Mouse (Mus musculus): ENCODE results near the gene Gpr132. TPM values are rescaled to one million over a fixed set of nuclear protein-coding genes. Genes with fewer than 3 reads are reported as not detected.

The Gpr132 gene
- polyA plus RNA-seq, 1 experiment from 2014 or later, result 0.19 TPM

- Histone ChIP-seq H3K4me1 (replicated peaks) (peaks cover 37% of the 10 kb centered on the region), H3K4me3 (peak overlapping the region; percentile 86), H3K9me3 (replicated peaks) (no peaks in the 10 kb centered on the region), H3K9ac (peak overlapping the region; percentile 73), H3K27me3 (no peaks in the 10 kb centered on the region), H3K27ac (no peak overlapping the region), H3K36me3 (peaks cover 19% of the 10 kb centered on the region), H3K4me2 (peak overlapping the region; percentile 79)
- WGBS, result 77% methylated on average over 3 of the region's 3 CpGs
- no peak for ATAC-seq (replicated peaks; ENCODE audit: insufficient number of reproducible peaks, insufficient read depth, low FRiP score, low read depth)
Measured at GRCm38 (mm10) chr12:112830570-112830969, 37.5 kb downstream of the Gpr132 start.

GRCm38 (mm10) chr12:112830141-112830540, 37.9 kb downstream of the Gpr132 start:
- no peak for ATAC-seq (replicated peaks; ENCODE audit: insufficient number of reproducible peaks, insufficient read depth, low FRiP score, low read depth)
- H3K4me3 ChIP-seq, result peak overlapping the region; percentile 86
- H3K9me3 ChIP-seq (replicated peaks), result no peaks in the 10 kb centered on the region
- peak overlapping the region; percentile 73 for H3K9ac ChIP-seq
- peaks cover 19% of the 10 kb centered on the region for H3K36me3 ChIP-seq
- H3K27ac ChIP-seq, result peak overlapping the region; percentile 82
- no peaks in the 10 kb centered on the region for H3K27me3 ChIP-seq
- peak overlapping the region; percentile 79 for H3K4me2 ChIP-seq
- WGBS, result 8% methylated on average over 2 of the region's 2 CpGs
- peaks cover 40% of the 10 kb centered on the region for H3K4me1 ChIP-seq (replicated peaks)

- no peaks in the 10 kb centered on the region for H3K27me3 ChIP-seq
- peaks cover 19% of the 10 kb centered on the region for H3K36me3 ChIP-seq
- H3K4me1 ChIP-seq (replicated peaks), result peaks cover 48% of the 10 kb centered on the region
- peak within 1 kb of the TSS; percentile 86 for H3K4me3 ChIP-seq
- H3K4me2 ChIP-seq, result peak within 1 kb of the TSS; percentile 79
- peak within 1 kb of the TSS; percentile 91 for H3K9ac ChIP-seq
- peak within 1 kb of the TSS; percentile 94 for H3K27ac ChIP-seq
- under 1% methylated on average over 61 of the region's 72 CpGs for WGBS
- ATAC-seq (replicated peaks; ENCODE audit: insufficient number of reproducible peaks, insufficient read depth, low FRiP score, low read depth), result peak; percentile 96
- H3K9me3 ChIP-seq (replicated peaks), result no peaks in the 10 kb centered on the region
Measured at GRCm38 (mm10) chr12:112829244-112829864, 38.7 kb downstream of the Gpr132 start, which contains the start of gene Cdca4. Cdca4 (minus strand) TSS chr12:112829423.

- Histone ChIP-seq H3K9me3 (replicated peaks) (no peaks in the 10 kb centered on the region), H3K4me1 (replicated peaks) (peaks cover 54% of the 10 kb centered on the region), H3K36me3 (peaks cover 19% of the 10 kb centered on the region), H3K27me3 (no peaks in the 10 kb centered on the region), H3K4me3 (peak overlapping the region; percentile 86), H3K9ac (peak overlapping the region; percentile 91), H3K27ac (peak overlapping the region; percentile 94), H3K4me2 (peak overlapping the region; percentile 74)
- ATAC-seq (replicated peaks; ENCODE audit: insufficient number of reproducible peaks, insufficient read depth, low FRiP score, low read depth), result peak; percentile 79
- WGBS, result under 1% methylated on average over 51 of the region's 51 CpGs
Measured at GRCm38 (mm10) chr12:112828501-112829243, 39.4 kb downstream of the Gpr132 start.

- H3K27me3 ChIP-seq, result no peaks in the 10 kb centered on the region
- no peaks in the 10 kb centered on the region for H3K9me3 ChIP-seq (replicated peaks)
- H3K4me2 ChIP-seq, result 0 out of 2 replicates have a peak overlapping the region, but pooled peaks have one; percentile 74
- H3K4me3 ChIP-seq, result no peak overlapping the region
- no peak overlapping the region for H3K27ac ChIP-seq
- 78% methylated on average over 5 of the region's 5 CpGs for WGBS
- 0 out of 2 replicates have a peak overlapping the region, but pooled peaks have one; percentile 21 for H3K9ac ChIP-seq
- H3K36me3 ChIP-seq, result peaks cover 18% of the 10 kb centered on the region
- H3K4me1 ChIP-seq (replicated peaks), result peaks cover 79% of the 10 kb centered on the region
- no peak for ATAC-seq (replicated peaks; ENCODE audit: insufficient number of reproducible peaks, insufficient read depth, low FRiP score, low read depth)
Measured at GRCm38 (mm10) chr12:112825901-112826300, 42.1 kb downstream of the Gpr132 start.

GRCm38 (mm10) chr12:112823221-112823620, 44.8 kb downstream of the Gpr132 start:
- Histone ChIP-seq H3K27ac (peak overlapping the region; percentile 59), H3K36me3 (peaks cover 37% of the 10 kb centered on the region), H3K4me1 (replicated peaks) (peaks cover 75% of the 10 kb centered on the region), H3K27me3 (no peaks in the 10 kb centered on the region), H3K9ac (no peak overlapping the region), H3K4me3 (no peak overlapping the region), H3K9me3 (replicated peaks) (no peaks in the 10 kb centered on the region), H3K4me2 (no peak overlapping the region)
- no peak for ATAC-seq (replicated peaks; ENCODE audit: insufficient number of reproducible peaks, insufficient read depth, low FRiP score, low read depth)
- 50% methylated on average over 4 of the region's 4 CpGs for WGBS

GRCm38 (mm10) chr12:112822676-112823075, 45.4 kb downstream of the Gpr132 start:
- ATAC-seq (replicated peaks; ENCODE audit: insufficient number of reproducible peaks, insufficient read depth, low FRiP score, low read depth), result no peak
- H3K4me3 ChIP-seq, result no peak overlapping the region
- H3K27ac ChIP-seq, result peak overlapping the region; percentile 59
- peaks cover 70% of the 10 kb centered on the region for H3K4me1 ChIP-seq (replicated peaks)
- WGBS, result 60% methylated on average over 2 of the region's 2 CpGs
- H3K36me3 ChIP-seq, result peaks cover 37% of the 10 kb centered on the region
- no peaks in the 10 kb centered on the region for H3K9me3 ChIP-seq (replicated peaks)
- no peaks in the 10 kb centered on the region for H3K27me3 ChIP-seq
- no peak overlapping the region for H3K9ac ChIP-seq
- H3K4me2 ChIP-seq, result no peak overlapping the region

GRCm38 (mm10) chr12:112821974-112822373, 46.1 kb downstream of the Gpr132 start:
- Histone ChIP-seq H3K9me3 (replicated peaks) (no peaks in the 10 kb centered on the region), H3K27me3 (no peaks in the 10 kb centered on the region), H3K4me1 (replicated peaks) (peaks cover 63% of the 10 kb centered on the region), H3K4me3 (no peak overlapping the region), H3K36me3 (peaks cover 32% of the 10 kb centered on the region), H3K9ac (no peak overlapping the region), H3K4me2 (peak overlapping the region; percentile 27), H3K27ac (peak overlapping the region; percentile 60)
- 24% methylated on average over 4 of the region's 4 CpGs for WGBS
- ATAC-seq (replicated peaks; ENCODE audit: insufficient number of reproducible peaks, insufficient read depth, low FRiP score, low read depth), result no peak

GRCm38 (mm10) chr12:112821216-112821615, 46.8 kb downstream of the Gpr132 start:
- Histone ChIP-seq H3K4me1 (replicated peaks) (peaks cover 55% of the 10 kb centered on the region), H3K4me3 (no peak overlapping the region), H3K9me3 (replicated peaks) (no peaks in the 10 kb centered on the region), H3K36me3 (peaks cover 26% of the 10 kb centered on the region), H3K9ac (no peak overlapping the region), H3K27me3 (no peaks in the 10 kb centered on the region), H3K27ac (peak overlapping the region; percentile 60), H3K4me2 (no peak overlapping the region; the same call in 1 of the 2 replicates)
- ATAC-seq (replicated peaks; ENCODE audit: insufficient number of reproducible peaks, insufficient read depth, low FRiP score, low read depth), result no peak; the same call in 1 of the 2 replicates
- 42% methylated on average over 1 of the region's 1 CpGs for WGBS

- ATAC-seq (replicated peaks; ENCODE audit: insufficient number of reproducible peaks, insufficient read depth, low FRiP score, low read depth), result no peak; the same call in 1 of the 2 replicates
- WGBS, result 82% methylated on average over 12 of the region's 12 CpGs
- H3K9me3 ChIP-seq (replicated peaks), result no peaks in the 10 kb centered on the region
- no peaks in the 10 kb centered on the region for H3K27me3 ChIP-seq
- H3K27ac ChIP-seq, result no peak overlapping the region
- no peak overlapping the region for H3K4me2 ChIP-seq
- H3K9ac ChIP-seq, result no peak overlapping the region
- peaks cover 48% of the 10 kb centered on the region for H3K4me1 ChIP-seq (replicated peaks)
- H3K36me3 ChIP-seq, result peaks cover 30% of the 10 kb centered on the region
- no peak overlapping the region for H3K4me3 ChIP-seq
Measured at GRCm38 (mm10) chr12:112820401-112820999, 47.5 kb downstream of the Gpr132 start.

GRCm38 (mm10) chr12:112819057-112819662, 48.9 kb downstream of the Gpr132 start:
- H3K4me3 ChIP-seq, result no peak overlapping the region
- no peaks in the 10 kb centered on the region for H3K9me3 ChIP-seq (replicated peaks)
- H3K36me3 ChIP-seq, result peaks cover 30% of the 10 kb centered on the region
- ATAC-seq (replicated peaks; ENCODE audit: insufficient number of reproducible peaks, insufficient read depth, low FRiP score, low read depth), result no peak
- 92% methylated on average over 8 of the region's 8 CpGs for WGBS
- H3K9ac ChIP-seq, result no peak overlapping the region
- H3K4me2 ChIP-seq, result no peak overlapping the region
- H3K27ac ChIP-seq, result no peak overlapping the region
- H3K4me1 ChIP-seq (replicated peaks), result peaks cover 36% of the 10 kb centered on the region
- no peaks in the 10 kb centered on the region for H3K27me3 ChIP-seq

Data from heart, embryonic 15.5 days (tissue).